Mouse (Mus musculus) bone marrow, adult 2 months (tissue): ENCODE measurements at regions not wholly inside any gene's neighbourhood (a gene's known extent, or its start where the extent isn't known, plus 50 kb on each side); places are given as distances from the start of the nearest gene placed in this dataset.

Source experiments
- CTCF ChIP-seq: fragments of 200-500 bp; IDR thresholded peaks from 2 replicates; pipeline ENCODE4 v1.5.1; 2011; ENCODE audit warnings: low read length, control low read depth; ENCODE audit not compliant: control insufficient read depth, insufficient read depth
- POLR2A ChIP-seq: fragments of 200-500 bp; IDR thresholded peaks from 2 replicates; pipeline ENCODE4 v1.6.1; 2011; ENCODE audit warnings: low read depth, mild to moderate bottlenecking, control low read depth, low read length, borderline replicate concordance; ENCODE audit not compliant: control insufficient read depth

DNA sequence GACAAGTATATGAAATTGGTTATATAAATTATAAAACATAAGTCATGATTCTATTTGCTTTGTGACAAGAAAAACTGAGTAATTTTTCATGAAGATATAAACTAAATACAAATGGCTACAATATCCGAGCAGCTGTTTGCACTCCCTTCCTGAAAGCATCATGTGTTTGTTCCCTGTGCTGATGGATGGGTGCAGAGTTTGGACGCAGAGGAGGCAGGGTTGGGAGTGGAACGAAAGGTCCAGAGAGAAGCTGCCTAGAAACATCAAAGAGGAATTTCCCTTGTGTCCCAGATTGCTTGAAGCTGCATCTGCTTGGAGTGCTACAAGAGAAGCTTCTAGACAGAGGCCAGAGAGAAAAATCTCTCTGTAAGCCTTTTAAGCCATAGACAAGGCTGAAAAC, 195.5 kb downstream of the Cd47 start:
- TF ChIP-seq CTCF (no peak), POLR2A (no peak)
